Mouse (Mus musculus) megakaryocyte, embryonic 14.5 days (primary cell): ENCODE data around the gene Swsap1. TPM values are rescaled to one million over a fixed set of nuclear protein-coding genes. Genes with fewer than 3 reads are reported as not detected.

ENCODE experiments used
- H3K27me3 ChIP-seq: replicated peaks from 2 replicates; pipeline ENCODE3; 2012; ENCODE audit warnings: inconsistent platforms
- H3K36me3 ChIP-seq: replicated peaks from 2 replicates; pipeline ENCODE3; 2012; ENCODE audit warnings: low read length, inconsistent platforms, mixed read lengths
- H3K4me1 ChIP-seq: 2 replicates; pipeline ENCODE4 v1.6.1; 2012; ENCODE audit warnings: inconsistent platforms
- H3K4me3 ChIP-seq: replicated peaks from 2 replicates; pipeline ENCODE3; 2012; ENCODE audit warnings: moderate library complexity, mild to moderate bottlenecking, inconsistent platforms
- H3K9me3 ChIP-seq: 2 replicates; pipeline ENCODE4 v1.6.1; 2012; ENCODE audit warnings: inconsistent platforms
- FLI1 ChIP-seq: IDR thresholded peaks from 2 replicates; pipeline ENCODE4 v1.6.1; 2012; ENCODE audit warnings: low read length, inconsistent platforms, mixed read lengths
- GATA1 ChIP-seq: IDR thresholded peaks from 3 replicates; pipeline ENCODE4 v1.6.1; 2012; ENCODE audit warnings: mixed read lengths, low read length, inconsistent platforms, borderline replicate concordance
- polyA plus RNA-seq: library from polyadenylated mRNA; stranded (reverse); fragments of >175 nt; gene quantifications from 2 replicates; pipeline ENCODE4 v1.2.3, GENCODE M21; 2012; ENCODE audit warnings: low replicate concordance; ENCODE audit not compliant: insufficient read depth

Gene Swsap1
- polyA plus RNA-seq, 1 experiment: 3.9 TPM

- H3K9me3 ChIP-seq: no peaks in the 10 kb centered on the region
- peaks cover 40% of the 10 kb centered on the region for H3K36me3 ChIP-seq
- H3K27me3 ChIP-seq: peaks cover 20% of the 10 kb centered on the region
- peak within 1 kb of the TSS; percentile 94 for H3K4me3 ChIP-seq
- TF ChIP-seq GATA1: no peak
- 0 out of 2 replicates have a peak, but pooled peaks have one; percentile 68 for TF ChIP-seq FLI1
- H3K4me1 ChIP-seq: peaks cover 52% of the 10 kb centered on the region
Observed at GRCm38 (mm10) chr9:22002194-22003162, 46.9 kb downstream of the Swsap1 start, which contains the start of the genes Ccdc151 and Prkcsh. Gene Ccdc151, minus strand, starts transcription at chr9:22002634. Gene Prkcsh, plus strand, starts transcription at chr9:22002806.

- TF ChIP-seq FLI1 (no peak), GATA1 (no peak)
- Histone ChIP-seq H3K9me3 (no peaks in the 10 kb centered on the region), H3K27me3 (peaks cover 14% of the 10 kb centered on the region), H3K4me3 (peak overlapping the region; percentile 94), H3K4me1 (peaks cover 59% of the 10 kb centered on the region), H3K36me3 (peaks cover 46% of the 10 kb centered on the region)
Observed at GRCm38 (mm10) chr9:22003163-22003554, 47.6 kb downstream of the Swsap1 start.

GRCm38 (mm10) chr9:22004546-22004945 lies 49.0 kb downstream of the Swsap1 start:
- peak overlapping the region; percentile 28 for H3K4me3 ChIP-seq
- TF ChIP-seq GATA1 (no peak), FLI1 (no peak)
- peaks cover 60% of the 10 kb centered on the region for H3K36me3 ChIP-seq

More at GRCm38 (mm10) chr9:22004546-22004945, 49.0 kb downstream of the Swsap1 start:
- Histone ChIP-seq H3K27me3 (peaks cover 4% of the 10 kb centered on the region), H3K9me3 (no peaks in the 10 kb centered on the region), H3K4me1 (peaks cover 66% of the 10 kb centered on the region)

Other genes starting within 250 kb of the Swsap1 start
- gene Ldlr, start 232.3 kb upstream of the Swsap1 start, polyA plus RNA-seq: 26.9 and 39.5 TPM in 2 replicates
- 19.2 and 58.4 TPM in 2 replicates for gene Spc24, start 195.5 kb upstream of the Swsap1 start, polyA plus RNA-seq
- gene Kank2, start 157.0 kb upstream of the Swsap1 start, polyA plus RNA-seq: 0.51 TPM in 1 of 2 replicates, not detected in the other
- not detected in 2 replicates for gene Angptl8, start 120.2 kb upstream of the Swsap1 start, polyA plus RNA-seq
- gene Dock6, start 103.1 kb upstream of the Swsap1 start, polyA plus RNA-seq: 1.1 and 3.0 TPM in 2 replicates
- gene Rab3d, start 37.6 kb upstream of the Swsap1 start, polyA plus RNA-seq: 1.7 and 4.9 TPM in 2 replicates
- gene Ccdc159, start 28.3 kb upstream of the Swsap1 start, polyA plus RNA-seq: 0.67 and 4.8 TPM in 2 replicates
- 33.0 and 55.9 TPM in 2 replicates for gene Tmem205, start 28.2 kb upstream of the Swsap1 start, polyA plus RNA-seq
- 3.1 and 6.4 TPM in 2 replicates for gene Plppr2, start 18.7 kb upstream of the Swsap1 start, polyA plus RNA-seq
- gene Epor, start 7.8 kb downstream of the Swsap1 start, polyA plus RNA-seq: 171 and 223 TPM in 2 replicates
- 2.2 and 5.6 TPM in 2 replicates for gene Rgl3, start 33.7 kb downstream of the Swsap1 start, polyA plus RNA-seq
- 0.18 TPM in 1 of 2 replicates, not detected in the other for gene Ccdc151, start 46.9 kb downstream of the Swsap1 start, polyA plus RNA-seq
- 194 and 215 TPM in 2 replicates for gene Prkcsh, start 47.1 kb downstream of the Swsap1 start, polyA plus RNA-seq
- 0.21 TPM in 1 of 2 replicates, not detected in the other for gene Elavl3, start 96.3 kb downstream of the Swsap1 start, polyA plus RNA-seq
- not detected in 2 replicates for gene Gm49318, start 115.5 kb downstream of the Swsap1 start, polyA plus RNA-seq
- 10.8 and 17.6 TPM in 2 replicates for gene Zfp653, start 115.6 kb downstream of the Swsap1 start, polyA plus RNA-seq
- gene Ecsit, start 129.7 kb downstream of the Swsap1 start, polyA plus RNA-seq: 7.2 and 16.8 TPM in 2 replicates
- gene Cnn1, start 143.5 kb downstream of the Swsap1 start, polyA plus RNA-seq: not detected in 2 replicates
- 75.4 and 147 TPM in 2 replicates for gene Elof1, start 161.4 kb downstream of the Swsap1 start, polyA plus RNA-seq
- gene Acp5, start 180.0 kb downstream of the Swsap1 start, polyA plus RNA-seq: 7.4 and 23.8 TPM in 2 replicates
- gene Pigyl, start 201.1 kb downstream of the Swsap1 start, polyA plus RNA-seq: 28.4 TPM in 1 of 2 replicates, not detected in the other
- gene Zfp872, start 232.3 kb downstream of the Swsap1 start, polyA plus RNA-seq: not detected in 2 replicates